Comparison of ENCODE assay signal across 8 mouse cellular contexts in the genomic region with DNA sequence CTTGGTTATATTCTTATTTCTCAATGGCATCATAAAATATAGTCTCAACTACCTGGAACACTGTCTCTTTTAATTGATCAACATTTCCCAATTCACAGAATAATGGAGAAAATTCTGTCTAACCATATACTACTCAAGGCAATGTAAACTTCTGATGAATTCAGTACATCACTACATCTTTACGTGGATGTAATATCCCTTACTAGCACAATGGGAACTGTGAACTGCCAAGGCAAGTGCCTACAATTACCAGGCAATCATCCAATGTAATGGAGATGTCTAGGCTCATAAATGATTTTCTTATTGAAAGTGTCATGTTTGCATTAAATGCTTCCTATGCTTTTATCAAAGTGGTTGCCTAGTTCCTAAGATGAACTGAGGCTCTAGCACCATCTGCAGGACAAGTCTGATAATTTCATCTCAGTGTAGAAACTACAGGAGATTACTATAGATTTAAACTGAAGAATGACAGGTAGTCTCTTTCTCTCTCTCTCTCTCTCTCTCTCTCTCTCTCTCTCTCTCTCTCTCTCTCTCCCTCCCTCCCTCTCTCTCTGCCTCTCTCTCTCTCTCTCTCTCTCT.
DNase-seq lines count a peak whose midpoint lies in the region; ATAC-seq and TF ChIP-seq lines count a peak whose summit lies in the region.

No protein-coding gene starts in this region.

- WGBS in hindbrain, embryonic 14.5 days, result 62% methylated on average over 1 of the region's 1 CpGs
- 92% methylated on average over 1 of the region's 1 CpGs for WGBS in lung, adult 2 months

- H3K4me3 ChIP-seq in hindbrain, embryonic 14.5 days (replicated peaks; ENCODE audit: low read length), result no peak overlapping the region
- no peak overlapping the region for H3K4me3 ChIP-seq in lung, adult 2 months (replicated peaks; ENCODE audit: extremely low read depth, low read depth, low read length)

- no peak overlapping the region for H3K9ac ChIP-seq in hindbrain, embryonic 14.5 days

- no peak overlapping the region for H3K4me2 ChIP-seq in hindbrain, embryonic 14.5 days (replicated peaks)

- no peak for TF ChIP-seq POLR2A in lung, adult 2 months (IDR thresholded peaks at IDR 0.05; ENCODE audit: borderline replicate concordance, extremely low read depth, low read depth, low read length)

- TF ChIP-seq CTCF in lung, adult 2 months (IDR thresholded peaks at IDR 0.05; ENCODE audit: insufficient read depth, low read length), result peak; percentile 17; the same call in 1 of the 2 replicates

- peak; percentile 18 for DNase-seq in ovary, postnatal 14 days (ENCODE audit: low spot score)
- DNase-seq in ovary, postnatal 36 days (ENCODE audit: low spot score), result no peak
- DNase-seq in ZHBTc4 (ENCODE audit: low read depth, low spot score), result peak; percentile 57
- DNase-seq in hindbrain, embryonic 14.5 days (ENCODE audit: low spot score), result peak; percentile 88
- no peak for DNase-seq in lung, adult 2 months
- peak; percentile 30 for DNase-seq in right cerebral cortex, postnatal 14 days

- no peak overlapping the region for H3K27ac ChIP-seq in hindbrain, embryonic 14.5 days

- no peaks in the 10 kb centered on the region for H3K9me3 ChIP-seq in hindbrain, embryonic 14.5 days (ENCODE audit: control insufficient read depth, low read length)

- no peaks in the 10 kb centered on the region for H3K27me3 ChIP-seq in hindbrain, embryonic 14.5 days (ENCODE audit: control insufficient read depth, insufficient read depth, low read length)

- peak; percentile 93 for ATAC-seq in common myeloid progenitor, adult 5-6 weeks (replicated peaks; ENCODE audit: low read depth, poor library complexity, severe bottlenecking)
- peak; percentile 59; the same call in 1 of the 2 replicates for ATAC-seq in hindbrain, embryonic 14.5 days (ENCODE audit: low FRiP score)
- ATAC-seq in megakaryocyte, adult 5-6 weeks (ENCODE audit: poor library complexity, severe bottlenecking), result no peak

- no peaks in the 10 kb centered on the region for H3K4me1 ChIP-seq in hindbrain, embryonic 14.5 days (replicated peaks; ENCODE audit: control insufficient read depth, insufficient read depth, low read length)
- H3K4me1 ChIP-seq in lung, adult 2 months (ENCODE audit: control insufficient read depth, insufficient read depth, low read length), result no peaks in the 10 kb centered on the region

- H3K36me3 ChIP-seq in hindbrain, embryonic 14.5 days (replicated peaks; ENCODE audit: control insufficient read depth, insufficient read depth), result no peaks in the 10 kb centered on the region

Comparison
In these comparisons a context has a peak if more than half of its experiments do, and no peak if none do; other contexts are left out.
1. DNase-seq: peak in ovary, postnatal 14 days (single experiment), ZHBTc4 (single experiment), hindbrain, embryonic 14.5 days (single experiment) and right cerebral cortex, postnatal 14 days (single experiment); none in ovary, postnatal 36 days (single experiment) and lung, adult 2 months (single experiment).